Mouse (Mus musculus): ENCODE measurements around the gene Cdk5r1.

DNA sequence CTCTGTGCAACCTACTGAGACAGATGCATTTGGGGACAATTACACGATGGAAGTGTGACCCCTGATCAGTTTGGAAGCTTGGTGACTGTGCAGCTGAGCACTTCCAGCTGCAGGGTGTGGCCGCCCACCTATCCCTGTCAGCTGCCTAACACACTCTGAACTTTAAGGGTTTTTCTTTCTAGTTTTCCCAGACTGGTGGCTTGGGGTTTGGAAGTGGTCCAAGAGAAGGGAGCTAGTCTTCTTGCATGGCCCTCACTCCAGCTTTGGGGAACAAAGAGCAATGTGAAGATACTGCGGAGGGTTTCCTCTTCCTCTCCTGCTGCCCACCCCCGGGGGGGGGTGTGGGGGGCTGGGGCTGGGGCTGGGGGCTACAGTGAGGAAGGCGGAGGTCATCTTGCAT, 2.6 kb downstream of the Cdk5r1 start:
- TF ChIP-seq CTCF (IDR thresholded peaks at IDR 0.05; ENCODE audit: low read depth) = no peak
- no peak for TF ChIP-seq EP300 (optimal IDR thresholded peaks at IDR 0.05)
